Mouse (Mus musculus) C2C12 (cell line): Measurements from ENCODE around the gene Hoxd3.

Experiments
- CEBPB ChIP-seq: IDR thresholded peaks from one replicate; pipeline ENCODE4 v1.6.1; 2011; ENCODE audit warnings: low read depth, mild to moderate bottlenecking, control low read depth, moderate library complexity
- CTCF ChIP-seq: IDR thresholded peaks from one replicate; pipeline ENCODE4 v1.5.1; 2011; ENCODE audit not compliant: control insufficient read depth, insufficient read depth, insufficient read length
- MAX ChIP-seq: IDR thresholded peaks from one replicate; pipeline ENCODE4 v1.6.1; 2011; ENCODE audit warnings: mild to moderate bottlenecking, control low read depth
- USF1 ChIP-seq: IDR thresholded peaks from one replicate; pipeline ENCODE4 v1.6.1; 2011; ENCODE audit warnings: low read depth, mild to moderate bottlenecking, control low read depth, moderate library complexity

DNA sequence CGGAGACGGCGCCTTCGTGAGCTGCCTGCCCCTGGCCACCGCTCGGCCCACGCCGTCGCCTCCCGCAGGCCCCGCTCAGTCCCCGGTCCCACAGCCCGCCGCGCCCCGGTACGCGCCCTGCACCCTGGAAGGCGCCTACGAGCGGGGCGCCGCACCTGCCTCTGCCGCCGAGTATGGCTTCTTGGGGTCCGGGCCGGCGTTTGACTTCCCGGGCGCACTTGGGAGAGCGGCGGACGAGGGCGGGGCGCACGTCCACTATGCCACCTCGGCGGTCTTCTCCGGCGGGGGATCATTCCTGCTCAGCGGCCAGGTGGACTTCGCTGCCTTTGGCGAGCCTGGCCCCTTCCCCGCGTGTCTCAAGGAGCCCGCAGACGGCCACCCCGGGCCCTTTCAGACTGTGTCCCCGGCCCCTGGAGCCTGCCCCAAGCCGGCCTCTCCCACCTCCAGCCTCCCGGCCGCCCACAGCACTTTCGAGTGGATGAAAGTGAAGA is 51.6 kb downstream of the Hoxd3 start:
- no peak for TF ChIP-seq CTCF
- no peak for TF ChIP-seq USF1
- TF ChIP-seq MAX, result no peak
- TF ChIP-seq CEBPB, result no peak
